Mouse (Mus musculus) embryonic facial prominence, embryonic 10.5 days (tissue): ENCODE results near the gene Vstm2l. TPM values are rescaled to one million over a fixed set of nuclear protein-coding genes. Genes with fewer than 3 reads are reported as not detected.
A peak's percentile ranks its signal among the peaks of the same experiment; 100 is the strongest.

Experiments used
- DNase-seq: peaks from one replicate; pipeline ENCODE4 v3.0.0-alpha.2; 2017; ENCODE audit warnings: low spot score
- H3K27ac ChIP-seq: fragments of 300-500 bp; sonication (generic); replicated peaks from 2 replicates; pipeline ENCODE4 v1.5.1; 2016; ENCODE audit warnings: mild to moderate bottlenecking
- H3K27me3 ChIP-seq: fragments of 300-500 bp; sonication (generic); replicated peaks from 2 replicates; pipeline ENCODE4 v1.6.1; 2016; ENCODE audit warnings: low read depth, mild to moderate bottlenecking; ENCODE audit not compliant: poor library complexity, severe bottlenecking
- H3K36me3 ChIP-seq: fragments of 300-500 bp; sonication (generic); replicated peaks from 2 replicates; pipeline ENCODE4 v1.6.1; 2016; ENCODE audit warnings: mild to moderate bottlenecking, moderate library complexity
- H3K4me1 ChIP-seq: fragments of 300-500 bp; sonication (generic); 2 replicates; pipeline ENCODE4 v1.6.1; 2016
- H3K4me3 ChIP-seq: fragments of 300-500 bp; sonication (generic); 2 replicates; pipeline ENCODE4 v1.5.1; 2016; ENCODE audit warnings: mild to moderate bottlenecking, moderate library complexity
- H3K9me3 ChIP-seq: fragments of 300-500 bp; sonication (generic); 2 replicates; pipeline ENCODE4 v1.6.1; 2016; ENCODE audit warnings: mild to moderate bottlenecking
- whole genome bisulfite sequencing: fragments of 180-500 bp; shearing (Covaris S2); methylation state at CpG from one replicate; pipeline ENCODE4 v1.1.7; 2016; 5-methylcytosine and 5-hydroxymethylcytosine counted together
- polyA plus RNA-seq: library from polyadenylated mRNA; unstranded; fragments of >200 nt; fragmentation: Nextera tagmentation; extraction: Ambion mirVana; gene quantifications from 2 replicates; pipeline ENCODE4 v1.2.1, GENCODE M21; 2016

Vstm2l gene
- 0.21 and 0.46 TPM in 2 replicates for polyA plus RNA-seq

DNA sequence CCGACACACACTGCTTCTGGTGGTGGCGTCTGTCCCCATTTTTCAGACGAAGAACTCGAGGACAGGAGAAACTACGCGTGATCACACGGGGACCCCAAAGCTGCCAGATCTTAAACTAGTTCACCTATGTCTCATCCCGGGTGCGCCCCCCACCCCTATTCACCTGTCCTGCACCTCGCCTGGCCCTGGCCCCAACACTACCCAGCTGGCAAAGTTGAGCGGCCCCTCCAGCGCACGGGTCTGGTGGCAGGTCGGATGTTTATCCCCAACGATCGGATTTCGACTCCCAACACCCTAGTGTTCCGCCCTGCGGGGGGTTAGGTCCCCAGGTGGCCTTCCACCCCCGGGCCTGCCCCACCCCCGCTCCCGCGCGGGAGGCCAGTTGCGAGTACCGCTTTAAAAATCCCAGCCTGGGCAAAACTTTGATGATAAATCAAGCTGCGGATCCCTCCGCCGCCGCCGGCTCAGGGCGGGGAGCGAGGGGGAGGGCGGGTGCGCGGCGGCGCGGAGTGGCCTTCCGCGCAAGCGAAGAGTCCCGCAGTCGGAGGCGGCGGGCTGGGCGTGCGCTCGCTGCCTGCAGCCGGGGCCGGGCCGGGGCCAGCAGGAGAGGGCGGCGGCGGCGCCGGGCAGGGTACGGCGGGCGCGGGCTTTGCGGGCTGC, at the start of gene Vstm2l:
TSS of gene Vstm2l (plus strand) at position 549 of the 660 bp plus-strand sequence.
- WGBS = 2% methylated on average over 62 of the region's 62 CpGs
- H3K27me3 ChIP-seq = peaks cover 65% of the 10 kb centered on the region
- no peak within 1 kb of the TSS for H3K27ac ChIP-seq
- no peaks in the 10 kb centered on the region for H3K36me3 ChIP-seq
- peaks cover 16% of the 10 kb centered on the region for H3K4me1 ChIP-seq
- H3K4me3 ChIP-seq = peak within 1 kb of the TSS; percentile 53
- H3K9me3 ChIP-seq = no peaks in the 10 kb centered on the region
- peak; percentile 54 for DNase-seq

DNA sequence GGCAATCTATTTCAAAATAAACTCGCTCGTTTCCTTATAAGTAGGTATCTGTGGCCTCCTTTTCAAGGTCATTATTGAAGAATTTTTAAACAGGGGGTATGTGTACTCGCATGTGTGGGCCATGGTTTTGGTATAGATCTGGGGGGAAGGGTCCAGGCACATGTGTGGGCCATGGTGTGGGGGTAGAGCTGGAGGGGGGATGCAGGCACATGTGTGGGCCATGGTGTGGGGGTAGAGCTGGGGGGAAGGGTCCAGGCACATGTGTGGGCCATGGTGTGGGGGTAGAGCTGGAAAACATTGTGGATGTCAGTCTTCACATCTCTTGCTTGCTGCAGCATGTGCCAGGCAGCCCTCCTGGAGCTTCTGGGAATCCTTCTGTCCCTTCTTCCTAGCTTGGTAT, 47.3 kb upstream of the Vstm2l start:
- H3K27ac ChIP-seq = no peak overlapping the region
- H3K4me3 ChIP-seq = no peak overlapping the region
- no peak for DNase-seq
- whole genome bisulfite sequencing = 89% methylated on average over 3 of the region's 3 CpGs
- peaks cover 14% of the 10 kb centered on the region for H3K36me3 ChIP-seq
- H3K27me3 ChIP-seq = no peaks in the 10 kb centered on the region
- peaks cover 10% of the 10 kb centered on the region; the same call in 1 of the 2 replicates for H3K4me1 ChIP-seq
- no peaks in the 10 kb centered on the region for H3K9me3 ChIP-seq

GRCm38 (mm10) chr2:157870247-157870646, 44.2 kb upstream of the Vstm2l start:
- WGBS = 81% methylated on average over 6 of the region's 6 CpGs
- Histone ChIP-seq H3K9me3 (no peaks in the 10 kb centered on the region), H3K4me3 (no peak overlapping the region), H3K27me3 (no peaks in the 10 kb centered on the region), H3K4me1 (peaks cover 10% of the 10 kb centered on the region; the same call in 1 of the 2 replicates), H3K36me3 (peaks cover 27% of the 10 kb centered on the region), H3K27ac (no peak overlapping the region)
- DNase-seq = no peak

DNA sequence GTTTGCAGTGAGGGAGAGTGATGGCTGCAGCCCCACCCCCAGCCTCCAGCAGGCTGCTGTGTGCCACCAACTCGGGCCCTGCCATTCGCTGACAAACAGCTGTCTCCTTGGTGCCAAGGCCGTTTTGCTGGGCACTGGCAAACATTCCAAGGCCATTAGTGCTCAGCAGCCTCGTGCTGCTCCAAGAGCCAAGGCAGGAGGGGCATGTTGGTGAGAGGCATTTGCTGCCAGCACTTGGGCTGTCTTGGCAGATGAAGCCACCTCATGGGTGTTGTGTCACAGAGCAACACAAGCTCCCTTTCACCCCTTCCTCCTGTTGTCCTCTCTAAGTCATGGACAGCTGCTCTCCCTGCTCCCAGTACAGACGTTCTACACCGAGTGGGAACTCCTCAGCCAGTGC, 41.2 kb upstream of the Vstm2l start:
- Histone ChIP-seq H3K9me3 (no peaks in the 10 kb centered on the region), H3K27ac (no peak overlapping the region), H3K36me3 (peaks cover 39% of the 10 kb centered on the region), H3K4me3 (no peak overlapping the region), H3K27me3 (no peaks in the 10 kb centered on the region), H3K4me1 (0 out of 2 replicates have a peak, but pooled peaks cover 5% of the 10 kb centered on the region)
- 84% methylated on average over 6 of the region's 6 CpGs for WGBS
- DNase-seq = no peak

- H3K9me3 ChIP-seq = no peaks in the 10 kb centered on the region
- H3K4me3 ChIP-seq = no peak overlapping the region
- DNase-seq = no peak
- 0 out of 2 replicates have a peak, but pooled peaks cover 5% of the 10 kb centered on the region for H3K4me1 ChIP-seq
- peaks cover 39% of the 10 kb centered on the region for H3K36me3 ChIP-seq
- H3K27me3 ChIP-seq = no peaks in the 10 kb centered on the region
- no peak overlapping the region for H3K27ac ChIP-seq
- WGBS = 88% methylated on average over 1 of the region's 1 CpGs
Measured at GRCm38 (mm10) chr2:157873691-157874090, 40.8 kb upstream of the Vstm2l start.

GRCm38 (mm10) chr2:157875111-157875510, 39.3 kb upstream of the Vstm2l start:
- H3K27ac ChIP-seq = no peak overlapping the region
- no peaks in the 10 kb centered on the region for H3K27me3 ChIP-seq
- WGBS = 76% methylated on average over 8 of the region's 8 CpGs
- DNase-seq = no peak
- H3K36me3 ChIP-seq = peaks cover 42% of the 10 kb centered on the region
- H3K4me3 ChIP-seq = no peak overlapping the region
- H3K4me1 ChIP-seq = 0 out of 2 replicates have a peak, but pooled peaks cover 5% of the 10 kb centered on the region
- H3K9me3 ChIP-seq = no peaks in the 10 kb centered on the region

- no peak overlapping the region for H3K4me3 ChIP-seq
Measured at GRCm38 (mm10) chr2:157877394-157877793, 37.1 kb upstream of the Vstm2l start.

DNA sequence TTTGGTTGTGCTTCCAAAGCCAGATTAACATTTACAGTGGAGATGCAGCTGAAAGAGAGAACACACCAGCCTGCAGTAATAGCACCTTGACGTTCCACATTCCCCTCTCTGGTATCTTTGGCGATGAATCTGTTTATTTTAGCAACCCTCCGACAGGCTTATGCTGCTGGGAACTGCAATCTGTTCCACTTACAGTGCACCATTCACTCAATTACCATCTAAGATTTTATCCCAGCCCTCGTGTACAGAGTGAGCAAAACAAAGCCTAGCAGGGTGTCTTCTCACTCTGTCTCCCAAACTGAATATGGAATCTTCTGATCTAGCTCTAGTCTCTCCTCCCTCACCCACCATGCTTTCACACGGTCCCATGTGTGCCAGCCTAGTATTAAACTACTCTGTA, 36.5 kb upstream of the Vstm2l start:
- Histone ChIP-seq H3K27me3 (no peaks in the 10 kb centered on the region), H3K9me3 (no peaks in the 10 kb centered on the region), H3K4me3 (no peak overlapping the region), H3K4me1 (peaks cover 25% of the 10 kb centered on the region), H3K27ac (no peak overlapping the region), H3K36me3 (peaks cover 24% of the 10 kb centered on the region)
- DNase-seq = no peak
- 81% methylated on average over 5 of the region's 5 CpGs for WGBS

More at GRCm38 (mm10) chr2:157877394-157877793, 37.1 kb upstream of the Vstm2l start:
- no peak for DNase-seq
- Histone ChIP-seq H3K4me1 (peaks cover 22% of the 10 kb centered on the region), H3K27ac (no peak overlapping the region), H3K36me3 (peaks cover 30% of the 10 kb centered on the region), H3K27me3 (no peaks in the 10 kb centered on the region), H3K9me3 (no peaks in the 10 kb centered on the region)
- WGBS = 94% methylated on average over 3 of the region's 3 CpGs

GRCm38 (mm10) chr2:157881939-157882338, 32.5 kb upstream of the Vstm2l start:
- DNase-seq = peak; percentile 19
- 26% methylated on average over 11 of the region's 11 CpGs for WGBS
- peaks cover 35% of the 10 kb centered on the region for H3K36me3 ChIP-seq

GRCm38 (mm10) chr2:157887275-157888025, 27.0 kb upstream of the Vstm2l start:
- Histone ChIP-seq H3K9me3 (no peaks in the 10 kb centered on the region), H3K4me3 (no peak overlapping the region), H3K27me3 (no peaks in the 10 kb centered on the region), H3K36me3 (peaks cover 59% of the 10 kb centered on the region), H3K4me1 (peaks cover 51% of the 10 kb centered on the region), H3K27ac (no peak overlapping the region; the same call in 1 of the 2 replicates)
- no peak for DNase-seq
- WGBS = 23% methylated on average over 10 of the region's 10 CpGs

More at GRCm38 (mm10) chr2:157881939-157882338, 32.5 kb upstream of the Vstm2l start:
- no peaks in the 10 kb centered on the region for H3K27me3 ChIP-seq
- H3K4me1 ChIP-seq = peaks cover 35% of the 10 kb centered on the region
- H3K9me3 ChIP-seq = no peaks in the 10 kb centered on the region
- H3K27ac ChIP-seq = no peak overlapping the region
- H3K4me3 ChIP-seq = no peak overlapping the region

DNA sequence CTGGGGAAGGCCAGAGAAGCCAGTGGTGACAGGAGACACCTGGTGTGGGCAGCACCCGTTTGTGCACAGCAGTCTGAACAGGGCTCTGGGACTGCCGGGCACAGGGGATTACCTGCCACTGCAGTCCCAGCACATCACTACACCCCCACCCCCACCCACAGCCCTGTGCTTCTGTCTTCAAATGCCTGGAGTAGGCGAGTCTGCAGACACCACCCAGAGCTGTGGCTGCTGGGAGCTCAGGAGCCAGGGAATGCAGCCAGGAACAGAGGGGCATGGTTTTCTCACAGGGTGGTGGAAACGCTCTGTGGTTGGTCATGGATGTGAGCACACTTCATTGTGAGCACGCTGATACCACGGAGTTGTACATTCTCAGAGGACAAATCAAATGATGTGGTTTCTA, 23.3 kb upstream of the Vstm2l start:
- 80% methylated on average over 6 of the region's 6 CpGs for WGBS
- no peak for DNase-seq
- Histone ChIP-seq H3K4me1 (peaks cover 50% of the 10 kb centered on the region), H3K27ac (no peak overlapping the region), H3K36me3 (peaks cover 36% of the 10 kb centered on the region), H3K9me3 (no peaks in the 10 kb centered on the region), H3K27me3 (no peaks in the 10 kb centered on the region), H3K4me3 (no peak overlapping the region)

DNA sequence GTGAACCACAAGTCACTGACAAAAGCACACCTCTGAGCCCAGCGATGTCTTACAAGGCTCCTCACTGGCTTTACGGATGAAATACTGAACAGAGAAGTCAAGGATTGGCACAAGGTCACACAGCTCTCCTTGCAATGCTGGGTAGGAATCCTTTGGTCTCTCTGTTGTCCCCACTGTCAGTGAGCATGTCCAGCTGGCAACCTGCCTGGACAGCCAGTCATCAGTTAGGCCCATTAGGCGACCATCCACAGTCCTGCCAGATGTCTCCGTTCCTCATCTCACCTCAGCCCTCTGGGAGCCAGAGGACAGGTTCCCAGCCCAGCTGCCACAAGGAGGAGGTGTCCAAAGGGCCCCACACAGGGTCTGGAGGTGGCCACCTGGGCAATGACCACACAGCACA, 17.3 kb upstream of the Vstm2l start:
- no peak overlapping the region for H3K4me3 ChIP-seq
- no peak overlapping the region for H3K27ac ChIP-seq
- WGBS = 87% methylated on average over 4 of the region's 4 CpGs
- H3K36me3 ChIP-seq = peaks cover 2% of the 10 kb centered on the region
- H3K9me3 ChIP-seq = no peaks in the 10 kb centered on the region
- no peak for DNase-seq
- H3K4me1 ChIP-seq = peaks cover 20% of the 10 kb centered on the region
- peaks cover 20% of the 10 kb centered on the region for H3K27me3 ChIP-seq
